Mouse (Mus musculus) adipocyte (in vitro differentiated cells): ENCODE results near the gene Fstl4.

Experiments used
- DNase-seq: peaks from one replicate; pipeline ENCODE4 v3.0.0-alpha.2; 2016; ENCODE audit warnings: low spot score

The Fstl4 gene

GRCm38 (mm10) chr11:53091596-53091995 is 327.2 kb downstream of the Fstl4 start:
- DNase-seq: no peak

GRCm38 (mm10) chr11:53096871-53097270 is 332.4 kb downstream of the Fstl4 start:
- no peak for DNase-seq

GRCm38 (mm10) chr11:53097331-53097730 is 332.9 kb downstream of the Fstl4 start:
- DNase-seq: no peak

- no peak for DNase-seq
Measured at GRCm38 (mm10) chr11:53097870-53098269, 333.4 kb downstream of the Fstl4 start.

- DNase-seq: no peak
Measured at GRCm38 (mm10) chr11:53098780-53099198, 334.4 kb downstream of the Fstl4 start.

- no peak for DNase-seq
Measured at GRCm38 (mm10) chr11:53099322-53099721, 334.9 kb downstream of the Fstl4 start.

GRCm38 (mm10) chr11:53101732-53102131 is 337.3 kb downstream of the Fstl4 start:
- no peak for DNase-seq

GRCm38 (mm10) chr11:53103601-53104325 is 339.3 kb downstream of the Fstl4 start:
- no peak for DNase-seq

GRCm38 (mm10) chr11:53107706-53108105 is 343.3 kb downstream of the Fstl4 start:
- DNase-seq: no peak

DNA sequence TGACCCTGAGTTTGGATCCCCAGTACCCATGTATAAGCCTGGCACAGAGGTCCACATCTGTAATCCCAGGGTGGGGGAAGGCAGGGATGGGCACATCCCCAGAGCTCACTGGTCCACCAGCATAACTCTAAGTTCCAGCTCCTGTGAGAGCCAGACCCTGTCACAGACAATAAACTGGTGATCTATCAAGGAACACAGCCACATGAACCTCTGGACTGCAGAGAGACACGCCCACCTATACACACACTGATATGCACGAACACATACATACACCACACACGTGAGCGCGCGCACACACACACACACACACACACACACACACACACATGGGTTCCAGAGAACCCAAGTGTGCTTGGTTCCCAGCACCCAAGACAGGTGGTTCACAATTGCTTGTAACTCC is 344.4 kb downstream of the Fstl4 start:
- DNase-seq: no peak

- no peak for DNase-seq
Measured at GRCm38 (mm10) chr11:53109701-53110467, 345.4 kb downstream of the Fstl4 start.

DNA sequence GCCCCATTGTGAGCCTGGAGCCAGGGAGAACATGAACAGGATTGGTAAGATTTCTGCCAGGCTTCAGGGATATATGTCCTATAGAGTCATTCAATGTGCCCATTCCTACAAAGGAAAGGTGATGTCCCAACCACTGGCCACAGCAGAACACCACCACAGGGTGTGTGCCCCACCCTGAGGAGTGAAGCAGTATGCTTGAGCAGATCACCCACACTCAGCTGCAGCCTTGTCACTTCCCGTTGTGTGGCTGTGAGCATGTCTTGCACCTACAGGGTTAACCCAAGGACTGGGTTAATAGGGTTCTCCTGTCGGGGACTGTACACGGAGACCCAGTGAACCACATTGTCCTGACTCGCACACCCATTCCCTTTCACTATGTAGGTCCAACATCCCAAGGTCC is 351.3 kb downstream of the Fstl4 start:
- no peak for DNase-seq

DNA sequence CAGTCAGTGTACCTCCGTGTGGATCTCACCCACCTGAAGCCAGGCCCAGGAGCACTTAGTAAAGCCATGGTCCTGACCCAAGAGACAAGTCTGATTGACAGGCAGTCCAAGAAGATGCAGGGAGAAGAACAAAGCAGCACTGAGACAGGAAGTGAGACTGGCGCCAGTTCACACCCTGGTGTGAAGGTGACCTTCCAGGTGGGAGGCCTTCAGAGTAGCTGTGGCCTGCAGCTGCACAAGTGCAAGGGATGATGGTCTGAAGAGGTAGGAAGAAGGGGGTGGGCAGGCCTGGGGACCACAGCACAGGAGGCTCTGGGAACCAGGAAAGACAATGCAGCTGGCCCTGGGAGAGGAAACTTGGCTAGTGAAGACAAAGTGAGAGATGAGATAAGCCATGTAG is 351.9 kb downstream of the Fstl4 start:
- DNase-seq: no peak

GRCm38 (mm10) chr11:53118226-53118965 is 354.0 kb downstream of the Fstl4 start:
- DNase-seq: no peak

GRCm38 (mm10) chr11:53119966-53120365 is 355.5 kb downstream of the Fstl4 start:
- no peak for DNase-seq

DNA sequence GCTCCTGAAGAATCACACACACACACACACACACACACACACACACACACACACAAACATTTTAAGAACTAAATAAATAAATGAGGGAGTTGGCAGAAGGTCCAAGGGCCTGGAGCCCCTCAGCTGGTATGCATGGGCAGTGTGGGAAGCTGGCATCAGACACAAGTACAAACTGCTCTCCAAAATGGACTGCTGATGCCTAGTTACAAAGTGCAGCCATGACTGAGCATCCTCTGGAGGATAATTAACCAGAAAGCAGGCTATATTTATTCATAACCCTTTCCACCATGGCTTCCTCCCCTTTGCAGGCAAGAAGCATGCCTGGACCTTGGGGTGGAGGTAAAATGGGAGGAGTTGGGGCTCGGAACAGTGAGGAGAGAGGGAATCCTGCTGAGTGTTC is 356.8 kb downstream of the Fstl4 start:
- no peak for DNase-seq

DNA sequence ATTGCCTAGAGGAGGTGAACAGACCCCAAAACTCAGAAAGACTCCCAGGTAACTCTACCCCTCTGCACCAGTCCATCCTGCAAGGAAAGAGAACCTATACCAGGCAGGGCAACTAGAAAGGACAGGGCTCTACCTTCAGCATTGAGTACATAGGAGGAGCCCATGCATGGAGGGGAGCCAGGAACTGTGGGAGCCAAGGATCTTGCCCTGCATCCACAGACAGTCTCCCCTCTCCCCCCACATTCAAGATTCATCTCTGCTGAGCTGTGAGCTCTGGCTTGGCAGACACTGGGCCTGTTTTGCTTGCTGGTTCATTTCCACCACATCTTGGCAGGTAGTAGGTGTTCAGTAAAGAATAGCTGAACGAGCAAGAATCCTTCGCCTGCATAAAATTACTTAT is 360.4 kb downstream of the Fstl4 start:
- DNase-seq: no peak

DNA sequence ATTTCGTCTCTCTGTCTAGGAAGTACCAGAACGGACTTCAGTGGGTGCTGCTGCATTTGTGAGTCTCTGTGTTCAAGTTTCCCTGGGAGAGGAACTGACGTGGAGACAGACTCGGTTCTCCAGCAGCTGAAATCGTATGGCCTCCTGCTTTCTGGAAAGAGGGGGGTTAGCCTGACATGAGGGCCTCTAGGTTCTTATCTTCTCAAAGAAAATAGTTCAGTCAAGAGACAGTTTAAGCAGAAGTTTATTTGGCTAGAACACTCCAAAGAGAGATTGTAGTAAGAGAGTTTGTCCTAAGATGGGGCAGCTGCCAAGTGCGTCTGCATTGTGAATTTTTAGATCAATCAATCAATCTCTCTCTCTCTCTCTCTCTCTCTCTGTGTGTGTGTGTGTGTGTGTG is 362.2 kb downstream of the Fstl4 start:
- no peak for DNase-seq

DNA sequence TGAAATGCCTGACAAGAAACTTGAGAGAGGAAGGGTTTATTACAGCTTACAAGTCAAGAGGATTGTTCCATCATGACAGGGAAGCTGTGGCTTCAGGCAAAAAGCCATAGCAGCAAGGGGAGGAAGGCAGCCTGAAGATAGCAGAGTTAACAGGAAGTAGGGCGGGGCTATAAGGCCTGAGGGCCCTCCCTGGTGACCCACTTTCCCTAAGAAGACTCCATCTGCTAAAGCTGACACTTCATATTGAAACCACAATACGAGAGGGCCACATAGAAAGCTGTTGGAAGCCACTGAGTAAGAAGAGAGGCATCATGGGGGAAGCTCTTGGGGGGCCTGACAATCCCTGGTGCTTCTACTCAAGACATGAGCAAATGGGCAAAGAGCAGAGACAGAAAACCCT is 364.2 kb downstream of the Fstl4 start:
- DNase-seq: no peak

GRCm38 (mm10) chr11:53132406-53133035 is 368.1 kb downstream of the Fstl4 start:
- DNase-seq: no peak

- DNase-seq: no peak
Measured at GRCm38 (mm10) chr11:53136371-53136770, 371.9 kb downstream of the Fstl4 start.

DNA sequence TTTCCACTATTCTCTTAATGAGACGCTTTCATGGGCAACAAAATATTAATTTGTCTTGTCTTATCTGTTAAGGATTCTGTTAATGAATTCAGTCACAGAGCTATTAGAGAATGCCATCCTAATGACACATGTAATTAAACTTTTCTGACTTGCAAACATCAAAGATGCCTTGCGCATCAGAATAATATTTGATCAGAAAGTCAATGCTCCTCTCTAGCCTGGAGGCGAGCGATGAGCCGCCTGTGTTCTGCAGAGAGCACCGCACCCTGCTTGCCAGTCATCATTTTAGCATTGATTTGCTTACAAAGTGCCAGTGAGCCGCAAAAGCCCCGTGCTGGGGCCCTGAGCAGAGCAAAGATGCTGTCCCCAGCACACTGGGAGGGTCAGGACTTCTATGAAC is 372.9 kb downstream of the Fstl4 start:
- no peak for DNase-seq
